Mouse (Mus musculus): ENCODE measurements around the gene Slc17a5.

DNA sequence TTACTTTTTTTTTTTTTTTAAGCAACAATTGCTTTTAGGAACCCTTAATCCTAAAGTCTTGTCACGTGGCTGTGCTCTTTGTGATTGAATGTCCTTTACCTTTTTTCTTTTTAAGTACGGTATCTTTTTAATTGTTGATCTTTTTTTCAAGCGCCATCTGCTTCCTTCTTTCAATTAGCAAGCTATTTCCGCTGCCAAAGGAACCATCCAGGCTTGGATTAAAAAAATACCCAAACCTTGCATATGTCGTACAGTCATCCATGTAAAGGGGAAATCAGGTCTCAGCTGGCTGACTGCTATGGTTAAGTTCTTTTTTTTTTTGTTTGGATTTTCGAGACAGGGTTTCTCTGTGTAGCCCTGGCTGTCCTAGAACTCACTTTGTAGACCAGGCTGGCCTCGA, 94.7 kb downstream of the Slc17a5 start:
- TF ChIP-seq CTCF (IDR thresholded peaks at IDR 0.05; ENCODE audit: low read depth, low read length) (no peak), POLR2A (IDR thresholded peaks at IDR 0.05; ENCODE audit: extremely low read depth, insufficient read depth, low read length) (no peak)
